Mouse (Mus musculus): Measurements from ENCODE around the gene Ptprn2. TPM values are rescaled to one million over a fixed set of nuclear protein-coding genes. Genes with fewer than 3 reads are reported as not detected.

Gene Ptprn2
- polyA plus RNA-seq, 1 experiment from 2014 or later: 0.14 TPM

GRCm38 (mm10) chr12:117176259-117176823 is 690.8 kb downstream of the Ptprn2 start:
- DNase-seq: no peak
- 80% methylated on average over 13 of the region's 13 CpGs for WGBS (ENCODE audit: insufficient replicate concordance)
- ATAC-seq: no peak
- Histone ChIP-seq H3K4me1 (ENCODE audit: insufficient read depth) (no peaks in the 10 kb centered on the region), H3K27ac (ENCODE audit: low read depth) (no peak overlapping the region), H3K4me2 (ENCODE audit: low read depth, low read length) (no peak overlapping the region), H3K36me3 (replicated peaks; ENCODE audit: insufficient read depth, low read length) (no peaks in the 10 kb centered on the region), H3K9me3 (ENCODE audit: low read length) (no peaks in the 10 kb centered on the region), H3K27me3 (ENCODE audit: insufficient read depth, low read length) (no peaks in the 10 kb centered on the region), H3K9ac (replicated peaks) (no peak overlapping the region), H3K4me3 (ENCODE audit: low read depth, low read length) (no peak overlapping the region)
- TF ChIP-seq CTCF (IDR thresholded peaks at IDR 0.05; ENCODE audit: low read depth) (no peak), EP300 (IDR thresholded peaks at IDR 0.05; ENCODE audit: low read depth) (no peak)

GRCm38 (mm10) chr12:117187167-117187566 is 701.6 kb downstream of the Ptprn2 start:
- H3K4me1 ChIP-seq (ENCODE audit: insufficient read depth): no peaks in the 10 kb centered on the region
- no peak overlapping the region for H3K4me2 ChIP-seq (ENCODE audit: low read depth, low read length)
- H3K9me3 ChIP-seq (ENCODE audit: low read length): no peaks in the 10 kb centered on the region
- no peak for ATAC-seq
- no peak for DNase-seq
- H3K27ac ChIP-seq (ENCODE audit: low read depth): no peak overlapping the region
- 73% methylated on average over 3 of the region's 3 CpGs for WGBS (ENCODE audit: insufficient replicate concordance)
- H3K9ac ChIP-seq (replicated peaks): no peak overlapping the region
- no peaks in the 10 kb centered on the region for H3K27me3 ChIP-seq (ENCODE audit: insufficient read depth, low read length)
- H3K4me3 ChIP-seq (ENCODE audit: low read depth, low read length): no peak overlapping the region
- no peaks in the 10 kb centered on the region for H3K36me3 ChIP-seq (replicated peaks; ENCODE audit: insufficient read depth, low read length)
- 0 out of 2 replicates have a peak, but pooled peaks have one; percentile 20 for TF ChIP-seq CTCF (IDR thresholded peaks at IDR 0.05; ENCODE audit: low read depth)
- no peak for TF ChIP-seq EP300 (IDR thresholded peaks at IDR 0.05; ENCODE audit: low read depth)

DNA sequence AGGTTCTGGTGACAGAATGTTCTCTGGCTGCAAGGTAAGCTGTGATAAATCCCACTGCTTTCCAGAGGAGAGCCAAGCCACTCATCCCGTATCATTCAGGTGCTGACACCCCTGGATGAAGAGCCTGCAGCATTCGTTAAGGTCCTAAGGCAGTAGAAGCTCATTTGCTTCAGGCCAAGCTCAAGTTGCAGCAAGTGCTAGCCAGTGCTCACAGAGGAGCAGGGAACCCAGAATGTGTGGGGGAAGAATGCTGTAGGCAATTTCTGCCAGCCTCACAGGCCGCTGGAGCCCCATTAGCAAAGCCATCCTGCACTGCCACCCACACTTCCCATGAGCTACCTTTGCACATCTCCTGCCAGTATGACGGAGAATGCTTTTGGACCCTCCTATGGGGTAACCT is 706.5 kb downstream of the Ptprn2 start:
- WGBS (ENCODE audit: insufficient replicate concordance): 71% methylated on average over 4 of the region's 4 CpGs
- Histone ChIP-seq H3K4me1 (ENCODE audit: insufficient read depth) (no peaks in the 10 kb centered on the region), H3K9ac (replicated peaks) (no peak overlapping the region), H3K9me3 (ENCODE audit: low read length) (no peaks in the 10 kb centered on the region), H3K27me3 (ENCODE audit: insufficient read depth, low read length) (no peaks in the 10 kb centered on the region), H3K4me3 (ENCODE audit: low read depth, low read length) (no peak overlapping the region), H3K36me3 (replicated peaks; ENCODE audit: insufficient read depth, low read length) (no peaks in the 10 kb centered on the region), H3K27ac (ENCODE audit: low read depth) (no peak overlapping the region), H3K4me2 (ENCODE audit: low read depth, low read length) (no peak overlapping the region)
- no peak for ATAC-seq
- TF ChIP-seq CTCF (IDR thresholded peaks at IDR 0.05; ENCODE audit: low read depth): no peak
- no peak for TF ChIP-seq EP300 (IDR thresholded peaks at IDR 0.05; ENCODE audit: low read depth)
- DNase-seq: no peak

DNA sequence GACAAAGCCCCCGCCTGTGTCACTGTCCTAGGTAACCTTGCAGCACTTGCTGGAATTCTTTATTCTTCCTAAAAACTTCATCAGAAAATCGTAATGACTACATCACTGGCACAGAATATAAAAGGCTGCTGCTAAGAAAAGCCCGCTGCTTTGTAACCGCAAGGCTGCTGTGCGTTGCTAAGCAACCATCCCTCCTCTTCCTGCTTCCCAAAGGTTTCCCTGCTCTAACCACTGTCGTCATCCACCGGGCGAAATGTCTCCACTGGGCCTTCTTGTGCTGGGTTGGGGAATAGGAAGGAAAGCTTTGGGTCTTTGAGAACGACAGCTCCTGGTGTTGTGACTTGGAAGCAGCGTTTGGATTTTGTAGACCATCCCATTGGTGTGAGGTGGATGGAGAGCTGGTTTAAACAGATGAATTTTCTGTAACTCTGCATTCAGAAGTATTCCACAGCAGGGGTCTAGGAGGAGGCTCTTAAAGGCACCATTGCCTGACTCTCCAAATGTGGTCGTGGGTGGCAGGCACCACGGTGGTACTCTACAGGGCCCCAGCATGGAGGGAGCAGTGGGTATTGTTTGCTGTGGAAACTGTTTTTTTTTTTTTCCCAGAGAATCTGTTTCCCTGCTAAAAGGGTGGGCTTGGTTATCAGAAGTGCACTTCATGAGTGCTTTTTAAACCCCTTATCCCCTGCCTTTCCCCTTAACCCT is 711.4 kb downstream of the Ptprn2 start:
- Histone ChIP-seq H3K4me2 (ENCODE audit: low read depth, low read length) (no peak overlapping the region), H3K9me3 (ENCODE audit: low read length) (no peaks in the 10 kb centered on the region), H3K27ac (ENCODE audit: low read depth) (no peak overlapping the region), H3K36me3 (replicated peaks; ENCODE audit: insufficient read depth, low read length) (no peaks in the 10 kb centered on the region), H3K4me3 (ENCODE audit: low read depth, low read length) (no peak overlapping the region), H3K4me1 (ENCODE audit: insufficient read depth) (no peaks in the 10 kb centered on the region), H3K9ac (replicated peaks) (no peak overlapping the region), H3K27me3 (ENCODE audit: insufficient read depth, low read length) (no peaks in the 10 kb centered on the region)
- no peak for ATAC-seq
- WGBS (ENCODE audit: insufficient replicate concordance): 25% methylated on average over 12 of the region's 12 CpGs
- no peak for TF ChIP-seq CTCF (IDR thresholded peaks at IDR 0.05; ENCODE audit: low read depth)
- TF ChIP-seq EP300 (IDR thresholded peaks at IDR 0.05; ENCODE audit: low read depth): no peak
- DNase-seq: no peak

DNA sequence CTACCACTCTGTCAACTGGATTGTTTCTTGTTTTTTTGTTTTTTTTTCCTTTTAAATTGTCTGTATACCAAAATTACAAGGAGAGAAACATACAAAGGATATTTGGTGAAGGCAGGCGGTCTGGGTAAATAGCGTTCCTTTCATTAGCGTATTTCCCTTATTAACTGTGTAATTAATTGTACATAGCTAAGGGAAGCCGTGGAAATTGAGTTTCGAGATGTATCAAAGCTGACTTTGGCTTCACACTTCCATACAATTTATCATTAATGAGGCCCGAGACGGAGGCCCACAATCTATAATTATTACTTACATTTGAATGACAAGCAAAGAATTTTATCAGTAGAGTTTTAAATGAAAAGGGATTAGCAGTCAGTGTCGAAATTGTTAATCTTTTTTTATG is 712.6 kb downstream of the Ptprn2 start:
- Histone ChIP-seq H3K4me3 (ENCODE audit: low read depth, low read length) (no peak overlapping the region), H3K36me3 (replicated peaks; ENCODE audit: insufficient read depth, low read length) (no peaks in the 10 kb centered on the region), H3K4me1 (ENCODE audit: insufficient read depth) (no peaks in the 10 kb centered on the region), H3K9me3 (ENCODE audit: low read length) (no peaks in the 10 kb centered on the region), H3K27me3 (ENCODE audit: insufficient read depth, low read length) (no peaks in the 10 kb centered on the region), H3K9ac (replicated peaks) (no peak overlapping the region), H3K4me2 (ENCODE audit: low read depth, low read length) (no peak overlapping the region), H3K27ac (ENCODE audit: low read depth) (no peak overlapping the region)
- TF ChIP-seq CTCF (IDR thresholded peaks at IDR 0.05; ENCODE audit: low read depth) (no peak), EP300 (IDR thresholded peaks at IDR 0.05; ENCODE audit: low read depth) (no peak)
- DNase-seq (no peak), ATAC-seq (no peak)
- 80% methylated on average over 8 of the region's 8 CpGs for WGBS (ENCODE audit: insufficient replicate concordance)

GRCm38 (mm10) chr12:117200117-117200516 is 714.6 kb downstream of the Ptprn2 start:
- TF ChIP-seq EP300 (IDR thresholded peaks at IDR 0.05; ENCODE audit: low read depth) (no peak), CTCF (IDR thresholded peaks at IDR 0.05; ENCODE audit: low read depth) (no peak)
- no peak overlapping the region for H3K4me2 ChIP-seq (ENCODE audit: low read depth, low read length)
- H3K4me1 ChIP-seq (ENCODE audit: insufficient read depth): no peaks in the 10 kb centered on the region
- WGBS (ENCODE audit: insufficient replicate concordance): 19% methylated on average over 9 of the region's 9 CpGs
- no peaks in the 10 kb centered on the region for H3K27me3 ChIP-seq (ENCODE audit: insufficient read depth, low read length)
- DNase-seq (peak; percentile 18), ATAC-seq (peak; percentile 65)
- no peak overlapping the region for H3K9ac ChIP-seq (replicated peaks)
- no peaks in the 10 kb centered on the region for H3K9me3 ChIP-seq (ENCODE audit: low read length)
- H3K4me3 ChIP-seq (ENCODE audit: low read depth, low read length): no peak overlapping the region
- no peaks in the 10 kb centered on the region for H3K36me3 ChIP-seq (replicated peaks; ENCODE audit: insufficient read depth, low read length)
- H3K27ac ChIP-seq (ENCODE audit: low read depth): no peak overlapping the region

Data from liver, postnatal 0 days (tissue).